Mouse (Mus musculus): ENCODE data around the gene Ece1.
"Not testable (repeated sequence)": the region's sequence is repeated elsewhere in the genome, so short reads cannot be mapped to it uniquely, and the experiment has no call there.

Gene Ece1

GRCm38 (mm10) chr4:137941871-137942781 lies 80.1 kb downstream of the Ece1 start:
- no peak for DNase-seq (ENCODE audit: low spot score in 2 of 2)

- no peak for DNase-seq (ENCODE audit: low spot score in 2 of 2)
Measured at GRCm38 (mm10) chr4:137942782-137943486, 80.9 kb downstream of the Ece1 start.

DNA sequence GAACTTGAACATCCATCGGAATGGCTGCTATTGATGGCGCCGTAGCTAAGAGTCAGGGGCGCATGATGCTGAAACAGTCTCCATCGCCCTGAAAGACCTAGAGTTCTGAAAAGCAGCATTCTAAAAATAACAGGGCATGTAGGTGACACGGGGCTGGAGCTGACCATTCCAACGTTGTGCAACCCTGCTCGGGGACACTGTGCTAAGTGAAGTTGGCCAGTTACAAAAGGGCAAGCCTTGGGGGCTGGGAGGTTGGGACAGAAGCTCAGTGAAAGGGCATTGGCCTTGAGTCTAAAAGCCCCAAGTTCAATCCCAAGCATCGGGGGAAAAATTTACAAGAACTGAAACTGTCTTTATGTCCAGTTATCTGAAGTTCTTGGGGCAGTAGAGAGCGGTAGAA lies 81.5 kb downstream of the Ece1 start:
- DNase-seq (ENCODE audit: low spot score in 2 of 2): no peak

DNA sequence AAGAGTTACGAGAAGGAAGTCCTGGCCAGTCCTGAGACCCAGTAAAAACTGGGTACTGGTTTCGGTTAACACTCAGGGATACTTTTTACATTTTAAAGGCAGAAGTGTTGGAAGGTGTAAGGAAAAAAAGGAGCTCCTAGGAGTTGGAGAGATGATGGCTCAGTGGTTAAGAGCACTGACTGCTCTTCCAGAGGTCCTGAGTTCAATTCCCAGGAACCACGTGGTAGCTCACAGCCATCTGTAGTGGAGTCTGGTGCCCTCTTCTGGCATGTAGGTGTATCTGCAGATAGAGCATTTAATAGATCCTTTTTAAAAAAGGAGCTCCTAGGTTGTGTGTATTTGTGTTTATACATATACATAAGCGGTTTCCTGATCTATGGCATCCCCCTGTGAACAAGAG lies 83.3 kb downstream of the Ece1 start:
- DNase-seq (ENCODE audit: low spot score in 2 of 2): no peak

DNA sequence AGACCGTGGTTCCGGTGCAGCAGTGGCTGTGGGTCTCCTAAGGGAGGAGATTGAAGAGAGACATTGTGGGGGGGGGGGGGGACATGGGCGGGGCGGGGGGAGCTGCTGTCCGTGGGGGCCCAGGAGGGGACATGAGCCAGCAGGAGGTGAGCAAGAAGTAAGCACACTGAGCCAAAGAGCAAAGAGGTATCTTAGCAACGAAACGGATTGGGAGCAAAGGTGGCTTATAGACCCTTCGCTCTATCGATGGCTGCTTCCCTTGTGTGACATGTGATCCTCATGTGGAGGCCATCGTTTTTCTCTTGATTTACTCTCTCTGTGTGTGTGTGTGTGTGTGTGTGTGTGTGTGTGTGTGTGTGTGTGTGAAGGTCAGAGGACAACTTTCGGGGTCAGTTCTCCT lies 84.4 kb downstream of the Ece1 start:
- no peak for DNase-seq (ENCODE audit: low spot score in 2 of 2)

DNA sequence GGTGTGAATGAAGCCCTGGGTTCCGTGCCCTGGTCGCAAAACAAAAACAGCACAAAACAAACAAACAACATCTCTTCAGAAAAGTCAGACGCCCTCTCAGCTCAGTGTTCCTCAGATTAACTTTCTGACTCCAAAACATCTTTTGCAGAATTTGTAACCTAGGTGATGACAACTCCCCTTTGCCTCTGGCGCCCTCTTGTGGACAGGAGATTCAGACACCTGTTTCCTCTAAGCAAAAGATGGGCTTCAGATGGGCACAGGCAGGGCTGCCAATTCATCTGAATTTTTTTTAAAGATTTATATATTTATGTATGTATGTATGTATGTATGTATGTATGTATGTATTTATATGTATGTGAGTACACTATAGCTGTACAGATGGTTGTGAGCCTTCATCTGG lies 90.8 kb downstream of the Ece1 start:
- peak; percentile 62 to 82 for DNase-seq (ENCODE audit: low spot score in 2 of 2)

DNA sequence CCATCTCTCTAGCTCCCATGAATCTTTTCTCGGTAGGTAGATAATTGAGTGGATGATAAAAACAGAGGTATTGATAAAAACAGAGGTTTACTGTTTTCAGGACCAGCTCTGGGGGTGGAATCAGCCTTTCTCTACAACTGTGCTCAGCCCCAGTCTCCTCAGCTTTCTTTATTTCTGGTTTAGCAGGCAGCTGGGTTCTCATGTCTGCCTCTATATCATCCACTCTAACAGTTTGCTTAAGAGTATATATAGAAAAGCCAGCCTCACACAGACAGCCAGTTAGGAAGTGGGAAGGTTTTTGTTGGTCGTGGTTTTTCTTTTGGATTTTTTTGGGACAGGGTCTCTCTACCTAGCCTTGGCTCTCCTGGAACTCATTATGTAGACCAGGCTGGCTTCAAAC lies 92.1 kb downstream of the Ece1 start:
- no peak for DNase-seq (ENCODE audit: low spot score in 2 of 2)

GRCm38 (mm10) chr4:137954926-137955396 lies 92.9 kb downstream of the Ece1 start:
- DNase-seq (ENCODE audit: low spot score in 2 of 2): peak in 1 of 2 experiments; percentile 52

GRCm38 (mm10) chr4:137956260-137956659 lies 94.2 kb downstream of the Ece1 start:
- no peak for DNase-seq (ENCODE audit: low spot score in 2 of 2)

GRCm38 (mm10) chr4:137959889-137960665 lies 98.0 kb downstream of the Ece1 start:
- DNase-seq (ENCODE audit: low spot score in 2 of 2): no peak

DNA sequence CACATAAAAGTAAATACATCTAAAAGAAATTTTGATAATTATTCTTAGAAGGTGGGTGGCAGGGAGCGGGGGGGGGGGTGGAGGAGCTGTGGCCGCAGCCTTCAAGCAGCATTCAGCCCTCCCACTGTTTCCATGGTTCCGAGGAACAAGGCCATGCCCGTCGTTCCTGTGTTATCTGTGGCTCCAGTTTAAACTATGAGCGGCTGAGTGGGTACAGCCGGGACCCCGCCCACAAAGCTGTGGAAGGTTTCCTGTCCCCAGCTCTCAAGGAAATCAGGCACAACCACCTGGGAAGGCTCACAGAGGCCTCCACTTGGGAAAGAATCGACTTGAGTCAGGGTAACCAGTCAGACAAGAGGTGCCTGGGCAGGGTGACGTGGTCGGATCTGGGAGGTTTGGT lies 98.7 kb downstream of the Ece1 start:
- no peak for DNase-seq (ENCODE audit: low spot score in 2 of 2)

DNA sequence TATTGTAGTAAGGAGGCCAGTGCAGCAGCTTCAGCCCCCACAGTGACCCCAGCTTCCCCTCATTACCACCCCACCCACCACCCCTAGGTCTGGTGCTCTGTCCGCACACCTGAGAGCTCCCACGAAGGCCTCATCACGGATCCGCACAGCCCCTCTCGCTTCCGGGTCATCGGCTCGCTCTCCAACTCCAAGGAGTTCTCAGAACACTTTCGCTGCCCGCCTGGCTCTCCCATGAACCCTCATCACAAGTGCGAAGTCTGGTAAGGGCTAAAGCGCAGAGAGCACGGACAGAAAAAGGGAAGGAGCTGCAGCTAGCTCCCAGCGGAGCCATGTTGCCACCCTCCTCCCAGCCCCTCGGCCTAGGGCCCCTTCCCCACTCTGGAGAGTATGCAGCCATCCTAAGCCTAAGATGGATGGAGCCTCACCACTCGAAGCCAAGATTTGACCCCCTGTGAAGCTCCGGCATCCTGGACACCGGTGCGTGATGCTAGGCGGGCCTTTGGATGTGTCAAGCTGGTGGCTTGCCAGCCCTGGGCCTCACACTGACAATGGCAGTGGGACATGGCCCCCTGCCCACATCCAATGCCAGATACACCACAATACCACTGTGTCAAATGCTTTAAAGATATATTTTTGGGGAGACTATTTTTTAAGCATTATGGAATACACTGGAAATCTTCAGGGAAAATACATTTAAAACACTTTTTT lies 100.8 kb downstream of the Ece1 start:
- DNase-seq (ENCODE audit: low spot score in 2 of 2): no peak

DNA sequence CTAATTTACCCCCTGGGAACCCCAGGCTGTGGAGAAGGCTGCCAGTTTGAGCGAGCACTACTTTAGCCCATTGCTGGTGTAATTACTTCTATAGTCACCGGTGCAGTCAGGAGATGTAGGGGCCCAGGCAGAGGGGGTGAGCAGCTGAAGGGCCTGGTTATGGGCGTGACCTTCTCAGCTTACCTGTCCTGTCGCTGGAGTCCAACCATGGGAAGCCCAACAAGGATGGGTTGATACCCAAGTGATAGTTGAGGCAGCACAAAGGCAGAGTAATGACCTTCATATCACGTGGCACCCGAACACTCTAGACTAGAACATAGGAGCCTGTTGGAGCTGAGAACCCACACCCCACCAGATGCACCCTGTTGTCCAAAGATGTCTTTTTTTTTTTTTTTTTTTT lies 101.4 kb downstream of the Ece1 start:
- no peak for DNase-seq (ENCODE audit: low spot score in 2 of 2)

DNA sequence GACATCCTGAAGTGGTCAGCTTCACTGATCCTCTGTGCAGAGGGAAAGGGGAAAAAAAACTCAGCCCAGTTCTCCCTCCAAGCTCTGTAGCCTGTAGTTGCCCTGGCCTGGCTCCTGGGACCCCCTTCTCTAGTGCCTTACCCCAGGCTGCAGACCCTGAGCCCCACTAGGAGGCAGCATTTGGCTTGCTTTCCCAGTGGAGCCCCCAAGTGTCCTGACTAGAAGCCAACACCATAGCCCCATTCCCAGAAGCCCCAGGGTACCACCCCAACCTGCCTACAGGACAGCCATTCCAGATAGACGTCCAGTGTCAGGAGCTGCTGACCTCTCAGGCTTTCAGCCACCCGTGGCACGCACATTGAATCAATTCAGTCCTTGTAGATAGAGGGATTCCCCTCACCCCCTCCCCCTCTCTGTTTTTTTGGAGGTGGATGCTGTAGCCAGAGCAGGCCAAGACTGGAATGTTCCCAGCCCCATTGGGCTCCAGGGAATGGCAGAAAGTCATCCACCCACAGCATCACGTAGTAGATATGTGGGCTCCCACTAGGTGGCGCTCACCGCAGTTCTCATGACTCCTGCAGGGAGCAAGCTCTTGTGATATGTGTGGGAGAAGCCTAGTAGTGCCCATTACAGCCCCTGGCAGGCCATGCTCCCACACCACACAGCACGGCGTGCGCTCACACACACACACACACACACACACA lies 102.0 kb downstream of the Ece1 start:
- peak; percentile 69 to 84 for DNase-seq (ENCODE audit: low spot score in 2 of 2)

GRCm38 (mm10) chr4:137964585-137964930 lies 102.5 kb downstream of the Ece1 start:
- no peak for DNase-seq (ENCODE audit: low spot score in 2 of 2)

DNA sequence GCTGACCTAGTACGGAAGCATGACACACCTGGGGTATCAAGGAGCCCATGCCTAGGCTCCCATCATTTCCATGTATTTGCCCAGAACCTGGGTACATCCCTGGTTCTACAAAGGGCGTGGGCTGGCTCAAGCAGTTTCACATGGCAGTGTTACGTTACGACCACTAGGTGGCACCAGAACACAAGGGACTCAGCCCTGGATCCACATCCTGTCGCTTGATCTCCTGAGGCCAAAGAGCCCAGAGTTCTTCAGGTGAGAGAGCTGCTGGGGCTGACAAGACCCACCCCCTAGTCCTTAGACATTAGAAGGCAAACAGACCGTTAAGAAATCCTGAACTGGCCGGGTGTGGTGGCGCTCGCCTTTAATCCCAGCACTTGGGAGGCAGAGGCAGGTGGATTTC lies 106.2 kb downstream of the Ece1 start:
- DNase-seq (ENCODE audit: low spot score in 2 of 2): peak in 1 of 2 experiments; percentile 51

- DNase-seq (ENCODE audit: low spot score in 2 of 2): not testable (repeated sequence)
Measured at GRCm38 (mm10) chr4:137970623-137971199, 108.7 kb downstream of the Ece1 start.

GRCm38 (mm10) chr4:137974856-137975432 lies 112.9 kb downstream of the Ece1 start:
- not testable (repeated sequence) for DNase-seq (ENCODE audit: low spot score in 2 of 2)

- DNase-seq (ENCODE audit: low spot score in 2 of 2): not testable (repeated sequence)
Measured at GRCm38 (mm10) chr4:137979066-137979644, 117.1 kb downstream of the Ece1 start.

GRCm38 (mm10) chr4:137982869-137983268 lies 120.8 kb downstream of the Ece1 start:
- DNase-seq (ENCODE audit: low spot score in 2 of 2): no peak
